Mouse (Mus musculus): ENCODE results near the gene Yipf1. TPM values are rescaled to one million over a fixed set of nuclear protein-coding genes. Genes with fewer than 3 reads are reported as not detected.

Yipf1 gene
- polyA plus RNA-seq, 1 experiment: 55.6 TPM

DNA sequence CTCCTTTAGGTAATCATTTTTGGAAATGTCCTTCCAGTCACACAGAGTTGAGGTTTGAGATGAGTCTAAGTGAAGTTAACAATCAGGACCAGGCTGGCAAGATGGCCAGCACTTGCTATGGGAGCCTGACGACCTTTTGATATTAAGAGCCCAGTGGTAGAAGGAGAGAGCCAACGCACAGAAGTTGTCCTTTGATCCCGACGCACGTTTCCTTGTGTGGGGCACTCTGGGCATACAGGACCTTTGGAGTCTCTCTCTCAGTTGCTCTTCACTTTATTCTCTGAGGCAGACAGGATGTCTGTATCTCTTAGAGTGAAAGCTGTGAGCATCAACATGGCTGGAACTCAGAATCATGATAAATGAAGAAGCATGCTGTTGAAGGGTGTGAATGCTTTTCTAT lies 23.3 kb downstream of the Yipf1 start:
- no peaks in the 10 kb centered on the region; the same call in 1 of the 2 replicates for H3K4me1 ChIP-seq (ENCODE audit: control insufficient read depth, insufficient read depth, low read length)
- no peak overlapping the region for H3K27ac ChIP-seq (ENCODE audit: control insufficient read depth, insufficient read depth, low read depth, low read length, poor library complexity)
- H3K4me3 ChIP-seq (replicated peaks; ENCODE audit: control insufficient read depth, low read depth, low read length): no peak overlapping the region
- TF ChIP-seq CTCF (IDR thresholded peaks at IDR 0.05; ENCODE audit: control insufficient read depth, insufficient read depth, low read length) (no peak), POLR2A (IDR thresholded peaks at IDR 0.05; ENCODE audit: borderline replicate concordance, control insufficient read depth, low read depth, low read length) (no peak)
- WGBS: 93% methylated on average over 5 of the region's 5 CpGs

DNA sequence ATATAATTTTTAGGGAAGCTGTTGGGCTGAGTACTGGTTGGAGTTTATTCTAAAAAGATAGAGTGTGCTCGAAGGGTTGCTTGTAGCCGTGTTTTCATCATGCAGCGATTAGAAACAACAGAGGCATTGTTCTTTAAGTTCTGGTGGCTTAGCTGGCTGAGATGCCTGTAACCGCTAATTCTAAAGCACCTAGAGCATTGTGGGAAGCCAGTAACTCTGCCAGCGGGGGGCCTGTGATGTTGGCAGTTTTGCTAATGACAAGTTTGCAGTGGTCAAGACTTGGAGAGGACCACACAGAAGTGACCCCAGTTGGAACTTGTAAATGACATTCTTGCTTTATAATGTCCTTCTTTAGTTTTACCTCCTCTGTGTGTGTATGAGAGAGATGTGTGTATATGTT lies 27.2 kb downstream of the Yipf1 start:
- 73% methylated on average over 5 of the region's 5 CpGs for WGBS

DNA sequence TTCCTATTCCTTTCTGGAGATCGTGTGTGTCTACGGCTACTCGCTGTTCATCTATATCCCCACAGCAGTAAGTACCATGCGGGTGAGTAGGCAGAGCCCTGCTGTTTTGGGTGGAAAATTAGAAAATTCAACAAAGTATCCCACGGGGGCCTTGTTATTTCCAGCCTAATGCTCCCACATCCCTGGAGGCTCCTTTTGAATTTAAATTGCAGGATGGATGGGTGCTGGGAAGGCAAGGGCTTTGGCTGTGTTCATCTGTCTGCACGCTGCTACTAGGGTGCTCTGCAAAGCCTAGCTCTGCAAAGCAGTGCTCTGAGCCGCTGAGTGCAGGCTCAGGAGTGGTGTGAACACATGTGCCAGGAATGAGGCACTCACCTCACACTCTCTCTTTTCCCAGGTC lies 30.4 kb downstream of the Yipf1 start:
- H3K27ac ChIP-seq (ENCODE audit: control insufficient read depth, insufficient read depth, low read depth, low read length, poor library complexity): no peak overlapping the region
- TF ChIP-seq CTCF (IDR thresholded peaks at IDR 0.05; ENCODE audit: control insufficient read depth, insufficient read depth, low read length) (no peak), POLR2A (IDR thresholded peaks at IDR 0.05; ENCODE audit: borderline replicate concordance, control insufficient read depth, low read depth, low read length) (no peak)
- peaks cover 1% of the 10 kb centered on the region; the same call in 1 of the 2 replicates for H3K4me1 ChIP-seq (ENCODE audit: control insufficient read depth, insufficient read depth, low read length)
- WGBS: 89% methylated on average over 7 of the region's 7 CpGs
- no peak overlapping the region for H3K4me3 ChIP-seq (replicated peaks; ENCODE audit: control insufficient read depth, low read depth, low read length)

More for the DNA sequence above, 27.2 kb downstream of the Yipf1 start:
- H3K27ac ChIP-seq (ENCODE audit: control insufficient read depth, insufficient read depth, low read depth, low read length, poor library complexity): no peak overlapping the region
- H3K4me1 ChIP-seq (ENCODE audit: control insufficient read depth, insufficient read depth, low read length): no peaks in the 10 kb centered on the region; the same call in 1 of the 2 replicates
- TF ChIP-seq POLR2A (IDR thresholded peaks at IDR 0.05; ENCODE audit: borderline replicate concordance, control insufficient read depth, low read depth, low read length) (no peak), CTCF (IDR thresholded peaks at IDR 0.05; ENCODE audit: control insufficient read depth, insufficient read depth, low read length) (no peak)
- no peak overlapping the region for H3K4me3 ChIP-seq (replicated peaks; ENCODE audit: control insufficient read depth, low read depth, low read length)

DNA sequence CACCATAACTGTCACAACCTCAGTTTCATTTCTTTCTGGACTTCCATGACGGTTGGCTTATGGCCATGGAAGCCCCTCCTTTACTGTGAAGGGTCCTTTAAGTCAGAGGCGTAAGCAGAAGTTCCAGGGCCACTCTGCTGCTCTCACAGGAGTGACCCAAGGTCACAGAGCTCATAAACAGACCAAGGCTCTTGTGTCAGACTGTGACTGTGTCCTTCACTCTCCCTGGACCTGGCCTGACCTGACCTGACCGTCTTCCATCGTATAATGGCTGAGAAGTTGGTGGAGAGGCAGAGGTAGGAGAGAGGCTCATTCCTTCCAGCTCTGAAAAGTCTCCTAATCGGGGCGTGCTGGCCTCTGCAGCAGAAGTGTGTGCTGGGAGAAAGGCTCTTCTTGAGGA lies 33.1 kb downstream of the Yipf1 start:
- Histone ChIP-seq H3K27ac (ENCODE audit: control insufficient read depth, insufficient read depth, low read depth, low read length, poor library complexity) (no peak overlapping the region), H3K4me1 (ENCODE audit: control insufficient read depth, insufficient read depth, low read length) (peaks cover 1% of the 10 kb centered on the region; the same call in 1 of the 2 replicates), H3K4me3 (replicated peaks; ENCODE audit: control insufficient read depth, low read depth, low read length) (no peak overlapping the region)
- TF ChIP-seq CTCF (IDR thresholded peaks at IDR 0.05; ENCODE audit: control insufficient read depth, insufficient read depth, low read length) (no peak), POLR2A (IDR thresholded peaks at IDR 0.05; ENCODE audit: borderline replicate concordance, control insufficient read depth, low read depth, low read length) (no peak)
- WGBS: 77% methylated on average over 6 of the region's 6 CpGs

DNA sequence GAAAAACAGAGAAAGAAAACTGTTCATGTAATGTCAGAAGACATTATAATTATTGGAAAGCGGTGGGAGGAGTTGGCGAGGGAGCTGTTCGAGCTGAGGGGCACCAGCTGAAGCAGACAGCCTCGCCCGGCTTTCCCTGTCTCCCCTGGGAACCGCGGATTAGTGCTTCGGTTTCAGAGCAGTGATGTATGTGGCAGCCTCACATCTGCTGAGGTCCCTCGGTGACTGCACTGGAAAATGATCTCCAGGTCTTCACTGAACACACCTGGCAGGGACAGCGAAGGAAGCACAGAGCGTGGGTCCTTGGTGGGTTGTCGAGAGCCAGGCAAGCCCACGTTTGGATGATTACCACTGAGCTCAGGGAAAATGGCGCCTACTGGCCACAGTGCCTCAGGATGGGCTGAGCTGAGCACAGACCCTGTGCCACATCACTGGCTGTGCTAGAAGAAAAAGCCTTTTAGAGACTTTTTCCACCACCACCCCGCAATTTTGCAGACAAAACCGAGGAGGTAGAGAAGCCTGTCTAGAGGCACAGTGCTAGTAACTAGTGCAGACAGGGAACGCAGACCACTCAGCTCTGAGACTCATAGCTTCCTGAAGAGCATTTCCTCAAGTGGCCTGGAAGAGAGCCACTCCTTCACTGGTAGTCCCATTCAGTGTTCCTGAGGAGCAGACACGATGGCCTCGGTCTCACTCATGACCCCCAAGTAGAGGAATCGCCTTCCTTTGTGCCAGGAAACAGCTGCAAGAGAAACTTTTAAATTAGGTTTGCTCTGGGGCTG lies 34.6 kb downstream of the Yipf1 start:
- WGBS: 70% methylated on average over 20 of the region's 20 CpGs
- TF ChIP-seq CTCF (IDR thresholded peaks at IDR 0.05; ENCODE audit: control insufficient read depth, insufficient read depth, low read length) (no peak), POLR2A (IDR thresholded peaks at IDR 0.05; ENCODE audit: borderline replicate concordance, control insufficient read depth, low read depth, low read length) (no peak)
- Histone ChIP-seq H3K4me3 (replicated peaks; ENCODE audit: control insufficient read depth, low read depth, low read length) (no peak overlapping the region), H3K27ac (ENCODE audit: control insufficient read depth, insufficient read depth, low read depth, low read length, poor library complexity) (no peak overlapping the region), H3K4me1 (ENCODE audit: control insufficient read depth, insufficient read depth, low read length) (peaks cover 1% of the 10 kb centered on the region; the same call in 1 of the 2 replicates)

DNA sequence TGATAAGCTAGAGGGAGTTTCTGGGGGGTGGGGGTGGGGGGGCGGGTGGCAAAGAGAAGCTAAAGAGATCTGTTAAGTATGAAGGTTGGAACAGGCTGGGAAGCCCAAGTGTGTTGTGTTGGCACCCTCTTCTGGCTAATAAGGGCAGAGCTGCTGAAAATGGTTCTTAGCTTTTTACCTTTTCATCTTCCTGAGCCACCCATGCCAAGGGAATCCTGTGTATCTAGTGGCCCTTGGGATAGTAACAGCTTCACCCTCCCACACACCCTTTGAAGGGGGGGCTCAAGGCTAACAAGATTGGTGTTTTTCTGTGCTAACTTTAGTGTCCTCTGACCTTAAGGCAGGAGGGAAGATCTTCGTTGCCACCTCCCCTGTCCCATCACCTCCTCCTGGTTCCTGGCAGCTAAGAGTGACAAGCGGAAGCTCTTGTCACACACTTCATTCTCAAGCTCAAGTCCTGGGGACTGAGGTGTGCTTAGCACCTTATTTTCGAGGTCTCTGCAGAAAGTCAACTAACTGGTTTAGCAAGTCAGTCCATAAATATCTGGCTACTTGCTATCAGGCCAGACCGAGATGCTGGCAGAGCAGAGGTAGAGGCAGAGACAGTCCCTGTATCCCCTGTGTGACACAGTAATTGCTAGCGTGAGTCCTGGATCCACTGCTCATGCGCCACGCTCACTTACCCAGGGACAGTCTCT lies 35.3 kb downstream of the Yipf1 start:
- no peak overlapping the region for H3K4me3 ChIP-seq (replicated peaks; ENCODE audit: control insufficient read depth, low read depth, low read length)
- TF ChIP-seq CTCF (IDR thresholded peaks at IDR 0.05; ENCODE audit: control insufficient read depth, insufficient read depth, low read length): peak; percentile 35
- TF ChIP-seq POLR2A (IDR thresholded peaks at IDR 0.05; ENCODE audit: borderline replicate concordance, control insufficient read depth, low read depth, low read length): no peak
- 78% methylated on average over 8 of the region's 8 CpGs for WGBS
- H3K4me1 ChIP-seq (ENCODE audit: control insufficient read depth, insufficient read depth, low read length): peaks cover 1% of the 10 kb centered on the region; the same call in 1 of the 2 replicates
- no peak overlapping the region for H3K27ac ChIP-seq (ENCODE audit: control insufficient read depth, insufficient read depth, low read depth, low read length, poor library complexity)

DNA sequence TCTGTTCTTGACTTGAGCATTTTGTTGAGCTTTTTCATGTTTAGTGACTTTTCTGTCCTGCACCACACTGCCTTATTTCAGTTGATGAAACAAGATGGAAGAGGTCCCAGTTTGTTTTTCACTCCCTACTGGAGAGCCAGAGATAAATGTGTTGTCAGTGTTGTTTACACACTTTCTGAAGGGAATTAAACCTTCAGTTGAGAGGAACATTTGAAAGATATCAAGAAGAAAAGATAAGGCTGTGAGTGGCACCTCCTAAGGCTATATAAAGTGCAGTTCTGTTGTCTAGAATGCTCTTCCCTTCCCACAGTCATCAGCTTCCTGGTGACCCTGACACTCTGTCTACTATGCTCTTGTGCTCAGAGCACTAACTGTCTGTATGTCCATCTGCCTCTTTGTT lies 37.2 kb downstream of the Yipf1 start:
- Histone ChIP-seq H3K27ac (ENCODE audit: control insufficient read depth, insufficient read depth, low read depth, low read length, poor library complexity) (no peak overlapping the region), H3K4me1 (ENCODE audit: control insufficient read depth, insufficient read depth, low read length) (peaks cover 1% of the 10 kb centered on the region; the same call in 1 of the 2 replicates), H3K4me3 (replicated peaks; ENCODE audit: control insufficient read depth, low read depth, low read length) (no peak overlapping the region)
- TF ChIP-seq POLR2A (IDR thresholded peaks at IDR 0.05; ENCODE audit: borderline replicate concordance, control insufficient read depth, low read depth, low read length) (no peak), CTCF (IDR thresholded peaks at IDR 0.05; ENCODE audit: control insufficient read depth, insufficient read depth, low read length) (no peak)

DNA sequence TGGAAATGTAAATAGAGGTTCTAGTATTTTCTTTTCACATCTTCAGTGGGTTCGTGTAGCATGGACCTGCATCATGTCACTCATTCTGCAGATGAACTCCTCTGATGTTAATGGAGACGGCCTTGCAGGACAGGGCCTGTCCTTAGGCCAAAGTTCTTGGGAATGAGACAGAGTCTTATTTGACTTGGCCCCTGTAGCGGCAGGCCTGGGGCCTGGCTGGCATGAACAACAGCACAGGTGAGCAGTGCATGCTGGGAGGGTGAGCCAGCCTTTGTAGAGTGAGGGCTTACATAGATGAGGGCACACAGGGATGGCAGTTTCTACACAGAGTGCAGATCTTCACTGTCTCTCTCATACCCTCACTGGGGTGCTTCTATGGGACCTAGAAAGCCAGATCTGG lies 39.4 kb downstream of the Yipf1 start:
- Histone ChIP-seq H3K27ac (ENCODE audit: control insufficient read depth, insufficient read depth, low read depth, low read length, poor library complexity) (no peak overlapping the region), H3K4me1 (ENCODE audit: control insufficient read depth, insufficient read depth, low read length) (peaks cover 1% of the 10 kb centered on the region; the same call in 1 of the 2 replicates), H3K4me3 (replicated peaks; ENCODE audit: control insufficient read depth, low read depth, low read length) (no peak overlapping the region)
- no peak for TF ChIP-seq POLR2A (IDR thresholded peaks at IDR 0.05; ENCODE audit: borderline replicate concordance, control insufficient read depth, low read depth, low read length)
- TF ChIP-seq CTCF (IDR thresholded peaks at IDR 0.05; ENCODE audit: control insufficient read depth, insufficient read depth, low read length): no peak
- 85% methylated on average over 3 of the region's 3 CpGs for WGBS
